Mouse (Mus musculus) adrenal gland, postnatal 14 days (tissue): ENCODE data around the gene Cops7b. TPM values are rescaled to one million over a fixed set of nuclear protein-coding genes. Genes with fewer than 3 reads are reported as not detected.
A peak's percentile ranks its signal among the peaks of the same experiment; 100 is the strongest.

ENCODE experiments used
- DNase-seq: peaks from one replicate; pipeline ENCODE4 v3.0.0; 2021; ENCODE audit warnings: mixed read lengths
- total RNA-seq: library from RNA; stranded (reverse); gene quantifications from 2 replicates; pipeline ENCODE4 v1.2.3, GENCODE M21; 2021

The Cops7b gene
- total RNA-seq, 1 experiment from 2014 or later = 13.7 TPM

DNA sequence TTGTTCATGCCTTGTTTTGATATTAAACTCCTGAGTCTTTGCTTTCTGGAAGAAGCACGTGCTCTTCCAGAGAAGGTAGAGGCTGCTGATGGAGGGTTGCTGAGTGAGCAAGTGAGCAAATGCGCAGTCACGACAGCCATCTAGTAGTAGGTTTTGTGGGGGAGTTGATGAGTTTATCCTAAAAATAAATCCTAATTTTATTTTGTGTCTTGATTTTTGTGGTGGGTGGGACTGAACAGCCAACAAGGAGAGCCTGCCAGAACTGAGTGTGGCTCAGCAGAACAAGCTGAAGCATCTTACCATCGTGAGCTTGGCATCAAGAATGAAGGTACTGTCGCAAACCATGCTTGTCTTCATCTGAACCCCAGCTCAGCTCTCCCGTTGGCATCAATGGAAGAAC lies 13.8 kb downstream of the Cops7b start:
- DNase-seq = no peak

DNA sequence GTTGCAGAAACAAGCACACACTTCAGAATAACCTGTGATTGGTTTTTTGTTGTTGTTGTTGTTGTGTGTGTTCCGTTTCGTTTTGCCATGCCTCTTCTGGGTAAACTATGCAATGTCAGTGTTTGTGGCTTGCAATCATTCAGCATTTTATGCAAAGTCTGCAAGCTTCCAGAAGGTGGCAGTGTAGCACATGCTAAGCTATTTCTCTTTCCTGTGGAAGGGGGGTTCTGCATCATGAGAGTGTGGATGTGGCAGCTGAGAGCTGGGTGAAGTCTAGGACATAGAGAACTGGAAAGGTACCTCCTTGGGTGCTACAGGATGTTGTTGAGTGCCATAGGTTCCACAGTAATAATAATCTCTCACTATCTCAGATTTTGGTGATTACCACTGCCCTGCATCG lies 15.8 kb downstream of the Cops7b start:
- DNase-seq = peak; percentile 15

DNA sequence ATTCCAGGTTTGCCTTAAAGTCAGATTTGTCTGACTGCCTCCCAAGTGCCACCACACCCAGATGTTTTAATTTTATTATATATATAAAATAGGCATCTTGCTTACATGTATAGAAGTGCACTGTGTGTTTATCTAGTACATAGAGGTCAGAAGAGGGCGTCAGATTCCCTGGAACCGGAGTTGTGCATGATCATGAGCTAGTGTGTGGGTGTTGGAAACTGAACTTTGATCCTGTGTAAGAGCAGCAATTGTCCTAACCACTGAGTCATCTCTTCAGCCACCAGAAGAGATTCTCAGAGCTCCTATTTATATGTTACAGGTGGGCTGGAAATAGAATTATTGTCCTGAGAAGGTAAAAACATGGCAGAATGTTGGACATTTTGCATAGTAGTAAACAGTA lies 17.4 kb downstream of the Cops7b start:
- DNase-seq = no peak

DNA sequence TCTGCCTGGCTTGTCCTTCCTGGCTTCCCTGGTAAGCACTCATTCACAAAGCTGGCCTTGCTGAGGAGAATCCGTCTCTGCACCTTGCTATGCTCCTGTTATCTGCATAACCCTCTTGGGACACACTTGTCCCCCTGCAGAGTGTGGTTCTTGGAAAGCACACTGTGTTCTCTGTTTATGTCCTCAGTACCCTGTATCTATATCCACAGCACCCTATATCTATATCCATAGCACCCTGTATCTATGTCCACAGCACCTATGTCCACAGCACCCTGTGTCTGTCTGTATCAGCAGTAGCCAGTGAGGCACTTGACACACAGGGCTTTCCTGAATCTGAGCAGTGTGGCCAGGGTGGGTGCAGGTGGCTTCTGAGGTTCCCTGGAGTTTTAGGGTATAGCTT lies 28.2 kb downstream of the Cops7b start:
- DNase-seq = no peak

DNA sequence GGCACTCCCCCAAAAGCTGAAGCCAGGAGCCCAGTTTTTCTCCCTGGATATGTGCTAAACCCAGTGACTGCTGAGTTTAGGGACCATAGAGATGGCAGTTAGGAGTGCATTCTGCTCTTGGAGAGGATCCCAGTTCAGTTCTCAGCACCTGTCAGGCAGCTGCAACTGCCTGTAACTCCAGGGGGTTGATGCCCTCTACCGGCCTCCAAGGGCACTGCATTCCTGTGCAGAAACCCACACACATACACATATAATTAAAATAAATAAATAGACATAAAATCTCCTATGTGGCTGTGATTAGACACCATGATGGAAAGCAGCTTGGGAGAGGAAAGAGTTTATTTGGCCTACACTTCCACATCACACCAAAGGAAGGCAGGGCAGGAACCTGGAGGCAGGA lies 29.4 kb downstream of the Cops7b start:
- DNase-seq = no peak

DNA sequence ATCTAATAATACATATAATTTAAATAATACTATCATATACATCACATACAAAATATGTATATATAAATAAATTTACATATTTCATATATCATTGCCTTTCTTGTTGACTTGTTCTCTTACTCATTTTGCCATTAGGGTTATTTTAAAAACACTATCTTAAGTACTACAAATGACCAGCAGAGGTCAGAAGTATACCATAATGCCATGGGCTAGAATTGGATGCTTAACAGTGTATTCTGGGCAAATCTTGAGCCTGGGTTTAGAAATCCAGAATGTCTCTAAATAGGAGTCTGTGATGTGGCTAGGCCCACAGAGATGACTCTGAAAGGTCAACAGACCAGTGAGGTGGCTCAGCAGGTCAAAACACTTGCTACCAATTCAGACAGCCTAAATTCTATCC lies 31.6 kb downstream of the Cops7b start:
- no peak for DNase-seq

DNA sequence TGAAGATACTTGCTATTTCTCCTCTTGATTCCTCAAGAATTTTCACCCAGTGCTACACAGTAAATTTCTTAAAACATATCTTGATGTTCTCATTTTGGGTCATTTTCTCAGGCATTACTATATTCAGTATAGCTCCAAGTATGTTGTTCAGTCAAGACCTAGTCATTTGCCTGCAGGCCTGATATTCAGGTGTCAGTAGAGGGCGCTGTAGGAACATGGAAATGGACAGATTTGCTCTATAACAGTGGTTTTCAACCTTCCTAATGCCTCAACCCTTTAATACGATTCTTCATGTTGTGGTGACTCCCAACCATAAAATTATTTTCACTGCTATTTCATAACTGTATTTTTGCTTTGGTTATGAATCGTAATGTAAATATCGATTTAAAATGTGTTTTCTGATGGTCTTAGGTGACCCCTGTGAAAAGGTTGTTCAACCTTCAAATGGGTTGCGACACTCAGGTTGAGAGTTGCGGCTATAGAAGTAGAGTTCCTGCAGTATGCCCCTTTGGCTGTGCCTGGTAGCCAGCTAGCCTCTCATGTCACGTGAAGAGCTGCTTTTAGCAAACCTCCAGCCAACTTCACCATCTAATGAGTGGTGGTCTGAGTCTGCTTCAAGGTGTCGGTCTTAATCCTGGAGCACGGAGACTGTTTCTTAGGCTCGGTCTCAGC lies 35.9 kb downstream of the Cops7b start:
- DNase-seq = peak; percentile 83

DNA sequence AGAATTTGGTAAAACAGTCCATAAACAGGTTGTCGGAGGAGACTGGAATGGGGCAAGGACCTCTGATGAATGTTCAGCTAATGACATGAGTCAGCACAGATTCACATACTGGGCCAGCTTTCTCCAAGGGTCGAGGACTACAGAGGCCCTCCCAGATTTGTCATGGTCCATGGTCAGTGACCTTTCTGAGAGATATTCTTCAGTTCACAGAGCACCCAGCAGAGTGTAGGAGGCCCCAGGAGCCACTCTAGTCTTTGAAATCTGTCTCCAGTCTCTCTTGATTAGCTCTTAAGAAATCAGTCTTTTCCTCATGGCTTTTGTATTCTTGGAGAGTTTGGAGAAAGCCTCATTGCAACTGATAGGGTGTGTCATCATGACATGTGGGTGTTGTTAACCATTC lies 39.6 kb downstream of the Cops7b start:
- DNase-seq = peak; percentile 32

DNA sequence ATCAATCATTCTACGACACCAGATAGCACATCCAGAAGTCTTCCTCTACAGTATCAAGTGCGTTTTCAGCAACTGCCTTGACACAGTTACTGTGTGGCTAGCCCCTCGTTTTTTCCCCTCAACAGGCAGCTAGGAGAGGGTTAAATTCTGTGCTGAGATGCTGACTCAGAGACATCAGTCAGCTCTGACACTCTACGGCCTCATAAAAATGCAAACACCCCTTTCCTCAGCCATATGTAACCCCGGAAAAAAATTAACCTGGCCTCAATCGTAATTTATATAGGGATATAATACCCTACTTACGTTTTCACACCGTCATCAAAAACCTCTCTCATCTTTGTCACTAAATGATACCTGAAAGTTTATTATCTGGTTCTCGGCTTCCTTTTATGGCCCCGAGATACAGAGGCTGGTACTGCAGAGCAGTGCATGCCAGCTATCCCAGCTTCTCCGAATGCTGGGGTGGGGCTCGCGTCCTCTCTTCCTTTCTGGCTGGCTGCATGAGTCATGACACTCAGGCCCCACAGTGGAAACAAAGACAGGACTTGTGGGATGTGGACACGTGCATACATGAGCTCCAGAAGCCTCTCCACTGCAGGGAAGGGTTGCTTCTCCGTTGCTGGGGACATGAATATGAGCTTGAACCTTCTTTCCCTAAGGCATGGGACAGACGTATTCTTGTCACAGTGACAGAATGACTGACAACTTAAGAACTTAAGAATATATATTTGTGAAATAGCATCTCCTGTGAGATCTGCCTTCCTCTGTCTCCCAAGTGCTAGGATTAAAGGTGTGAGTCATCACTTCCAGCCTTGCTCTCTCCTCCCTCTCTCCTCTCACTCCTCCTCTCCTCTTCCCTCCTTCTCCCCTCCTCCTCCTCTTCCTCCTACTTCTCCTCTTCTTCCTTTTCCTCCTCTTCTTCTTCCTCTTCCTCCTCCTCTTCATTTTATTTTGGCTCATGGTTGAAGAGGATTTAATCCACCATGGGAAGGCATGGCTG lies 40.6 kb downstream of the Cops7b start:
- DNase-seq = peak; percentile 36

DNA sequence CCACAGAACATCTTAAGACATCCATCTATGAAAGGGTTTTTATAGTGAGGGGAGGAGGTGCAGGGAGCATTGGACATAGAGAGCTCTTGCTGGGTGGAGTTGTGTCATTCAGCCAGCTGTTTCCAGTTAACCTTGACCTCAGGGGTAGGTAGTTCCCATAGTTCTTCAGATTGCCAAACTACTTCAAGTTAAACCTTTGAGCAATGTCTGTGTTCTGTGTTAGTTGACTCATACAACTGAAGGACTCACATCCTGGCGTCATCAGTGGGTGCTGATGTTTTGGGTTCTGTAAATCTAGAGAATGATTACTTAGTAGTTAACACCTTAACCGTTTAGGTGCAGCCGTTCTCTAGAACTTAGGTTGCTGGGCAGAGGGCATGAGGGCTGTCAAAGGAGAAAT lies 45.6 kb downstream of the Cops7b start:
- peak; percentile 47 for DNase-seq

DNA sequence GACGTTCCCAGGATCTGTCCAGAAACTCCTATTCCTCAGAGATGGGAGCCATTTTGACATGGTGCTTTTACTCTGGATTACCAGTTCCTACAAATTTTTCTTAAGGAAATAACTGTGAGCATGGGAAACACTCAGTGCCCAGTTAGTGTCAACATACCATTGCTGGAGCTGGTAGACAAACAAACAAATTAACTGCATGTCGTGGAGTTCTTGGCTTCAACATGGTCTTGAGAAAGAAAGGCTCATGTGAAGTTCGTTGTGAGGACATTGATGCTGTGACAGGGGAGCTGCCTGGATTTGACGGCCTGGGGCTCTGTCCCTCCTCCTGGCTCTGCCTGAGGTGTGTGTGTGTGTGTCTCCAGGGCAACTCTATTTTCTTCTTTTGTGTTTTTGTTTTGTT lies 47.2 kb downstream of the Cops7b start:
- no peak for DNase-seq

DNA sequence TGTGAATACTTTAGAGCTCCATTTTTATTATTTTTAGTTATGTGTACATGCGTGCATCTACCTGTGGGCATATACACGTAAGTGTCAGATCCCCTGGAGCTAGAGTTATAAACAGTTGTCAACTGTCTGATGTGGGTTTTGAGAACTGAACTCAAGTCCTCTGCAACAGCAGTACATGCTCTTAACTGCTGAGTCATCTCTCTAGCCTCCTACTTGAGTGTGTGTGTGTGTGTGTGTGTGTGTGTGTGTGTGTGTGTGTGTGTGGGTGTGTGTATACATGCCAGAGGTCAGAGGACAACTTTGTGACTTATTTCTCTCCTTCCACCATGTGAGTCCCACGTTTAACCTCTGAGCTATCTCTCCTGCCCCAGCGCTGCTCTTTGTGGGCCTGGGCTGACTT lies 47.8 kb downstream of the Cops7b start:
- DNase-seq = no peak

DNA sequence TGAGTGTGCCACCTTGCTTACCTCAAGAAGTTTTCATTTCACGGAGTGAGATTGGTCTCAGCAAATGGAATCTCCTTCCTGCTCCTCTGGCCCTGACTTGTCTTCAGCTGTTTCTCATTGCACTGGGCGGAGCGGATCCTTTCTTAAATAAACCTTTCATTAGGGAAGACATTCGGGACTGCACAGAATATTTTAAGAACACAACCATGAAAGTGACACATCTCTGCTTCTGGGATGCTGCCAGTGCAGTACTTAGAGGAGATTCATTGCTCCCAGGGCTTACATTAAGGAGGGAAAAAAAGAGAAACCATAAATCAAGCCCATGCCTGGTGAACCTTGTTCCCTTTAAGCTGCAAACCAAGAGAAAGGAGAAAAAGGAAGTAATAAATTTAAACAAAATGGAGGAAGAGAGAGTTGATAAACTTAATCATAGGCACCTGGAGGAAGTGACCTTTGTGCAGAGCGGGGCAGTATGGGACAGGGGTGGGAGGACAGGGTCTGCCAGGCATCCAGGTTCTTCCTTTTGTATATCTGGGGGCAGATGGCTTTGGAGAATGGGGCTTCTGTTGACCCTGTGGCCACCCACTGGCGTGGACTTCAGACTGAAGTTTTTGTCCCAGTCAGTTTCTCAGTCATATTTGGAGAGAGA lies 50.2 kb downstream of the Cops7b start:
- no peak for DNase-seq

DNA sequence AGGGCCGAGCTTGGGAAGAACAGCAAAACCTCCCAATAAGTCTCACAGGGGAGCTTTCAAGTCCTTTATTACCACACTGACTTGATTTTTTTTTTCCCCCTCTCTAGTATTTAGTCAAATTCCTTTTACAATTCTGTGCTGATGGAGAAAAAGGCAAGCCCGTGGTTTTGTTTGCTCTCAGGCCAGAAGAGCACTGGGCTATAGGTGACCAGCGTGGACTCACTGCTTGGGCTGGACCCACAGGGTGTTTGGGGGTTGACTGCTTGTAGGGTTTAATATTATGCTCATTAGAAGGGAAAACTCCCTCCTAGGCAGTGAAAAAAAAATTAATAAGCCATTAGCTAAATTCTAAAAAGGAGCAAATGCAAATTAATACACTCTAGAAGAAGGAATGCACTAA lies 50.7 kb downstream of the Cops7b start:
- no peak for DNase-seq

DNA sequence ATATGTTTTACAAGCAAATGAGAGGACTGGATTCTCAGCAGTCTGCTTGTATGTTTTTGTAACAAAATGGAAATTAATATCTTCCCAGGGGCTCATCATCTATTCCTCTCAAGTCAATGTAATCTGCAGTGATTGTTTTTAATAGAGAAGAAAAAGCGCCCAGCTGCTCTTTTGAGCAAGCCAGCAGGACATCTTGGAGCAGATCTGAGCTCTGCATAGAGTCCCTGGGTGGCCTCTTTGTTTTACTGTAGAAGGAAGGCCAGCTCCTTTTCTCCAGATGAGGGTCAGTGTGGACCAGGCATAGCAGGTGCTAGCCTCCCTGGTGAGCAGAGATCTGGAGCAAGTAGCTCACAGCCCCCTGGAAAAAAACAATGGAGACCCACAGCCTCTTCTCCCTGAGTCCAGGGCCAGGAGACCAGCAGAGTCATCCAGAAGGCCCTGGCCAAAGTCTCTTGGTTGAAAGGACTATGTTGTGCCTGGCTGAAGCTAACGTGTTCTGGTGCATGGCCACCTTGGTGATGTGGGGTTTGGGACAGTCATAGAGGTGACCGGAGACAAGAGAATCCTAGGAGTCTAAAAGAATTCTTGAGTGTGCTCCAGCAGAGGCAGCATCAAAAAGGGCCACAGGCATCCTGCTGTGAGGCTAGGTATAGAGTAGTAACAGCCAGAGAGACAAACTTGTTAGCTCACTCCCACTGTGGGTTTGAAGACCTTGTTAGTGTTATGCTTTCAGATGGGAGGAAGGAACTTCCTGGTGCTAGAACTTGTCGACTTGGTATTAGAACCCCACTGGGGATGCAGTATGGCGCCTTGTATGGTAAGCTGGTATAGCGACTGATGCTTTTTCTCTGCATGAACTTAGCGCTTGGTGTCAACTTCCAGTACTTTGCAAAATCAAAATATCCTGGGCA lies 51.4 kb downstream of the Cops7b start:
- no peak for DNase-seq

DNA sequence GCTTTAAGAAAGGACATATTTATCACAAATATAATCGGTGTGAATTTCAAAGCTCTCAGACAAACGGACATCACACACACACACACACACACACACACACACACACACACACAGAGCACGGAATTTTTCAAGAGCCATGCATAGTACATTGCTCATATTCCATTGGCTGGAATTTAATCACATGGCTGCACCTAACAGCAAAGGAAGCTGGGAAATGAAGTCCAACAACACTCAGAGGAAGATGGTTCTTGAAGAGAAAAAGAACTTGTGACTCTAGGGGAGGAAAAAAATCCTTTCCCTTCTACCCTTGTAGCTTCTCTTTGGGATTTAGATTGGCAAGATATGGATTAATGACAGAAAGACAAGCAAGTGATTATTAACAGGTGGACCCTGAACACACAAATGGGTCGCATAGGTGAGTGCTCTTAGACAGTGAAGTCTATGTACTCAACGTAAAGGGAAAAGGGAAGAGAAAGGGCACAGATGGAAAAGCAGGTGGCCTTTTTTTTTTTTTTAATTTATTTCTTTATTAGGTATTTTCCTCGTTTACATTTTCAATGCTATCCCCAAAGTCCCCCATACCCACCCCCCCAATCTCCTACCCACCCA lies 52.2 kb downstream of the Cops7b start:
- DNase-seq = no peak

DNA sequence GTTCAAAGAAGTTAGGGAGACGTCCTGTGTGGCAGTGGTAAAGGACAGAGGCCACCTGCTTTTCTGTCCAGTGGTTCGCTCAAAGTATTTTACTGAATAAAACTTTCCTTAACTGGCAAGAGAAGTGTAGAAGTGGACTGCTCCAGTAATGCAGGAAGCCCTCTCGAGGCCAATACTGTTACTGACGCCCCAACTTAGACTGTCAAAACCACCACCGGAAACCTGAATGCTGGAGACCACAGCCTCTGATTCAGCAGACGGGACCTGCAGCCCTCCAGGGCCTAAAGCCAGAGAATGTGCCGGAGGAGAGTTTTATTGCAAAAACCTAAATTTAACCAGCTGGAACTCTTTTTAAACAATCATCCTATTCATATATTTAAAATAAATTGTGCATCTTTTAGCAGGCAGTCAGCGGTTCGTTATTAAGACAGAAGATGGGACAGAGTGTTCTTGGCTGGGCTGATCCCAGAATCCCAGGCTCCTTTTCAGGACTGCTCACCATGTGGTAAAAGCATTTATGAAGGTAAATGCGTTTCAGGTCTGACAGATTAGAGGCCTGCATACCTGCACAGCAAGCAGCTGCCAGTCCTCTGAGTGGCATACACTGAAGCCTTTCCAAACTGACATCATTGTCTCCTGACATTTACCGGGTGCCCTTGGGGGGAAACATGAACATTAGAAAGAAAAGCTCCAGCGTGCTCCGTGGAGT lies 60.6 kb downstream of the Cops7b start:
- no peak for DNase-seq

DNA sequence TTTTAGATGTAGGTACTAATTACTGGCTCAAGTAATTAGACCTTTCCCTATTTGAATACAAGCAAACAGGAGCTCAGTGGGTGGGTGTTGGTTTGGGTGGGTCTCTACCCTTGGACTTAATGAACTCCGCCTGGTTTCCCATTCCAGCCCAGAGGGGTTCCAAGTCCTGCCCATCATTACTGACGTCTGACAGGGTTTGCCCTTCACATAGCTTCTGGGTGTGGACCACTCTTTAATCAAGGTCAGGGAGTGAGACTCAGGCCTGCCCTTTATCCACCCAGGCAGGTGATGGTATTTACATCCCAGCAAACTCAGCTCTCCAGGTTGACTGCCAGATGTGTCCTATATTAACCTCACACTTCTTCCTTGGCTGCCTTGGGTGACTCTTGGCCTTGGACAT lies 64.8 kb downstream of the Cops7b start:
- no peak for DNase-seq

DNA sequence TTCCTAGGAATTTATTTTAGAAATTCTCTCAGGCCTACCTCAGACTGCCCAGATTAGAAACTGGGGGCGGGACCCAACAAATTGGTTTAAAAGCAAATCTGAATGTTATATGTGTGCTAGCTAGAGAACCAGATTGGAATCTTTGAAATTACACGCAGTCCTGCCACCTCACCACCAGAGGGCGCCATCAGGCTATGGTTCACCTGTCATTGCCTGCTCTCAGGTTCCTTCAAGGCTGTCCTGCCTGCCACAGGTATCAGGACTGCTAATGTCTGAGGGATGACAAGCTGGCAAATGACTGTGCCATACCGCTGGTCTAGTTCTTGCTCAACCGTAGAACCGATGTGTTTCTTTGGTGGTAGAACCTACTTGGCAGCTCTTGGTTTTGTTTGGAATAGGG lies 67.6 kb downstream of the Cops7b start:
- peak; percentile 82 for DNase-seq

DNA sequence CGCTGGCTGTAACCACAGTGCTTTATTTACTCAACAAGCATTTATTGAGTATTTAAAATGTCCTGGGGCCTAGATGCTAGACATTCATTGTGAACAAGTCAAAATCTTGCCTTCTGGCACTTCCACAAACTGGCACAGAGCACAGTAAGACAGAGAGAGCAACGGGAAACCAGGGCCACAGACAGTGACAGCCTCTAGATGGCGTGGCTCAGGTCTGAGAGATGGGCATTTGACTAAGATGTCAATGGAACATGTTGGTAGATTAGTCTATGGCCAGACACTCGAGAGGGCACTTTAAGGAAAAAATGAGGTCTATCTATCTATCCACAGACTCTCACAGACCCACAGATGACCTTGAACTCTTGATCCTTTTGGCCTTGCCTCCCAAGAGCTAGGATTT lies 70.0 kb downstream of the Cops7b start:
- no peak for DNase-seq

DNA sequence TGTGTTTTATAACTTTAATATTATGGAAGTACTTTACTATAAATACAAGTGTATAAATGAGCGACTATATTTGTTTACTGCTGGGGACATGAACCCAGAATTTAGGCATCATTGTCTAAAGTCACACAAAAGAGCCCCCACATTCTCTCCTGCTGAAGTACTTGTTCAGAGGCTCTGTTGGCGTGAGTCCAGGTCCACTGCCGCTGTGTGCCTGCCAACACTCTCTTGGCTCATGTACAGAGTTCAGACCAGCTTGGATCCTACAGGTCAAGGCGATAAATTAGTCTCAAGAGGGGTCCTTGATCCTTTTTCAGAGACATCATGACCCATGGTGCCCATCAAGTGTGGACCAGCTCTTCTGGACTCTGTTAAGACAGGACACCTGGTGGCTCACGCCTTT lies 74.4 kb downstream of the Cops7b start:
- peak; percentile 58 for DNase-seq
